Mouse (Mus musculus) hindbrain, embryonic 14.5 days (tissue): ENCODE data around the gene Gm5415. TPM values are rescaled to one million over a fixed set of nuclear protein-coding genes. Genes with fewer than 3 reads are reported as not detected.
"Not testable (repeated sequence)": the region's sequence is repeated elsewhere in the genome, so short reads cannot be mapped to it uniquely, and the experiment has no call there.

Experiments
- ATAC-seq: fragments of 200-750 bp; cut with Nextera tagmentation; 2 replicates; pipeline ENCODE4 v1.8.0; 2017; ENCODE audit warnings: moderate number of reproducible peaks, mild to moderate bottlenecking, moderate TSS enrichment, moderate library complexity; ENCODE audit not compliant: low FRiP score
- DNase-seq: peaks from one replicate; pipeline ENCODE4 v3.0.0-alpha.2; 2015; ENCODE audit warnings: low spot score
- H3K27ac ChIP-seq: fragments of 300-500 bp; sonication (generic); 2 replicates; pipeline ENCODE4 v1.5.1; 2014; ENCODE audit warnings: mild to moderate bottlenecking, moderate library complexity
- H3K27me3 ChIP-seq: fragments of 300-500 bp; sonication (generic); 2 replicates; pipeline ENCODE4 v1.6.1; 2014; ENCODE audit warnings: mild to moderate bottlenecking, low read length, mixed read lengths; ENCODE audit not compliant: control insufficient read depth, insufficient read depth
- H3K36me3 ChIP-seq: fragments of 300-500 bp; sonication (generic); replicated peaks from 2 replicates; pipeline ENCODE4 v1.6.1; 2014; ENCODE audit not compliant: control insufficient read depth, insufficient read depth
- H3K4me1 ChIP-seq: fragments of 300-500 bp; sonication (generic); replicated peaks from 2 replicates; pipeline ENCODE4 v1.6.1; 2014; ENCODE audit warnings: antibody characterized with exemption, low read length, mixed read lengths; ENCODE audit not compliant: control insufficient read depth, insufficient read depth
- H3K4me2 ChIP-seq: fragments of 300-500 bp; sonication (generic); replicated peaks from 2 replicates; pipeline ENCODE4 v1.6.1; 2014; ENCODE audit warnings: mild to moderate bottlenecking, moderate library complexity
- H3K4me3 ChIP-seq: fragments of 300-500 bp; sonication (generic); replicated peaks from 2 replicates; pipeline ENCODE4 v1.5.1; 2014; ENCODE audit warnings: mild to moderate bottlenecking, low read length
- H3K9ac ChIP-seq: fragments of 300-500 bp; sonication (generic); 2 replicates; pipeline ENCODE4 v1.6.1; 2014
- H3K9me3 ChIP-seq: fragments of 300-500 bp; sonication (generic); 2 replicates; pipeline ENCODE4 v1.6.1; 2016; ENCODE audit warnings: low read length; ENCODE audit not compliant: control insufficient read depth
- WGBS: fragments of 180-500 bp; shearing (Covaris S2); extraction: QIAGEN DNeasy Blood & Tissue Kit; methylation state at CpG from one replicate; pipeline ENCODE4 v1.1.7; 2014; 5-methylcytosine and 5-hydroxymethylcytosine counted together
- polyA plus RNA-seq: library from polyadenylated mRNA; unstranded; fragments of >200 nt; fragmentation: Nextera tagmentation; extraction: Ambion mirVana; gene quantifications from 2 replicates; pipeline ENCODE4 v1.2.1, GENCODE M21; 2014

Gene Gm5415
- polyA plus RNA-seq: 0.47 and 0.94 TPM in 2 replicates

DNA sequence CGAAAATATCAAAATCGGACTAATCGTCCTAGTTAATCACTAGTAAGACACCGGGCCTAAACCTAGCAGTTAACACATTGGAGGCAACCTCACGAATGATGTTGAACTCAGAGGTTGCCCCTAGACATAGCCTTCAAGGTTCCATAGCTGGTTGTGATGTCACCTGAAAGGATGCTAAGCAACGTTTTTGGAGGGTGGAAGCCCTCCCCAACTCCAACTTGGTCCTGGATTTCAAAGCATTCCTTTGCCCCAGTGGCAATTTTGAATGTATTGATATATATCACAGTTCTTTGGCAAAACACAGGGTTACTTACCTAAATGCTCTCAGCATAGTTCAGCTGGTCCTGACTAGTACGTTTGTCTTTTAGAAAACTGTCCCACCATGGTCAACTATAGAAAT is at the start of gene Gm5415:
Gm5415 (minus strand) TSS at position 101 of the 400 bp plus-strand sequence.
- H3K27ac ChIP-seq, H3K27me3 ChIP-seq, DNase-seq, H3K4me1 ChIP-seq, ATAC-seq, H3K4me3 ChIP-seq, H3K36me3 ChIP-seq, H3K9me3 ChIP-seq, H3K4me2 ChIP-seq, H3K9ac ChIP-seq: not testable (repeated sequence)
- 86% methylated on average over 2 of the region's 7 CpGs for WGBS

DNA sequence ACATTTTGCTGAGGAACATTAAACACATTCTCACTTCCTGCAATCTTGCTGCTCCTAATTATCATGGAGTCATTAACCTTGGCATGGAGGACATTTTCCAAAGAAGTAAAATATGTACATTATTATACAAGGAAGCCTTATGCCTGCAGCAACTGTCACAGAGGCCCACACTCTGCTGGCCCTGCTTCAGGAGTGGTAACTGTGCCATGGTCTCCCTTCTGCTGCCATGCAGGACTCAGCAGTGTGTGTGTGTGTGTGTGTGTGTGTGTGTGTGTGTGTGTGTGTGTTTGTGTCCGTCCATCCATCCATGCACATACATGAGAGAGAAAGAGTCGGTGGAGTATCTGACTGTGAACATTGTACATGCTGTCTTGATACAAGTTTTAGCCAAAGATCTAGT is 21.8 kb upstream of the Gm5415 start:
- H3K36me3 ChIP-seq: no peaks in the 10 kb centered on the region
- H3K9me3 ChIP-seq: no peaks in the 10 kb centered on the region
- no peak overlapping the region for H3K4me2 ChIP-seq
- H3K4me1 ChIP-seq: no peaks in the 10 kb centered on the region
- no peak for DNase-seq
- H3K27me3 ChIP-seq: no peaks in the 10 kb centered on the region
- no peak for ATAC-seq
- H3K27ac ChIP-seq: no peak overlapping the region
- H3K4me3 ChIP-seq: no peak overlapping the region
- WGBS: 91% methylated on average over 2 of the region's 2 CpGs
- H3K9ac ChIP-seq: no peak overlapping the region

- no peaks in the 10 kb centered on the region for H3K4me1 ChIP-seq
- peak; percentile 55; the same call in 1 of the 2 replicates for ATAC-seq
- WGBS: 48% methylated on average over 4 of the region's 4 CpGs
Measured at GRCm38 (mm10) chr1:32553925-32554324, 6.8 kb upstream of the Gm5415 start.

DNA sequence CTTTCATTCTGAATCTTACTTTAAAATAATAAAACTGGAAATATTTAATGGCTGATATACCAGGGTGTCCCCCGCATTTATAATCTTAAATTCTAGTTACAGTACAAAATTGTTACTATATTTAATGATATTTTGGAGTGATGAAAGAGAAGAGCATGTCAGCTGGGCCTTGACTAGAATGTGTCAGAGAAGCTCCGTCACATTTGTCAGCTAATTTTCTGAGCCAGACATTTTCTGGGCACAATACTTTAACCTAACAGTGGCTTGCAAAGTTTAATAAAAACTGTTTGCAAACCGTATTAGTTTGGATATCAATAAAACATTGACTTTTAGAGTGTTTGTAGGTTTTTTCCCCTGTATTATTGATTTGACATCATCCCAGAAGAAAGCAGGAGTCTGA is 6.4 kb upstream of the Gm5415 start:
- H3K27ac ChIP-seq: no peak overlapping the region
- 84% methylated on average over 3 of the region's 3 CpGs for WGBS
- no peak overlapping the region for H3K9ac ChIP-seq
- H3K27me3 ChIP-seq: no peaks in the 10 kb centered on the region
- no peak overlapping the region for H3K4me2 ChIP-seq
- no peaks in the 10 kb centered on the region for H3K9me3 ChIP-seq
- ATAC-seq (no peak), DNase-seq (no peak)
- no peak overlapping the region for H3K4me3 ChIP-seq
- H3K36me3 ChIP-seq: no peaks in the 10 kb centered on the region
- H3K4me1 ChIP-seq: no peaks in the 10 kb centered on the region

More at GRCm38 (mm10) chr1:32553925-32554324, 6.8 kb upstream of the Gm5415 start:
- Histone ChIP-seq H3K36me3 (no peaks in the 10 kb centered on the region), H3K9ac (no peak overlapping the region), H3K4me3 (no peak overlapping the region), H3K27me3 (no peaks in the 10 kb centered on the region), H3K27ac (no peak overlapping the region), H3K9me3 (no peaks in the 10 kb centered on the region), H3K4me2 (no peak overlapping the region)
- peak; percentile 32 for DNase-seq

- WGBS: 91% methylated on average over 6 of the region's 6 CpGs
- no peak for DNase-seq
- Histone ChIP-seq H3K27ac (no peak overlapping the region), H3K9me3 (no peaks in the 10 kb centered on the region), H3K36me3 (no peaks in the 10 kb centered on the region), H3K27me3 (no peaks in the 10 kb centered on the region), H3K9ac (no peak overlapping the region), H3K4me3 (no peak overlapping the region), H3K4me1 (no peaks in the 10 kb centered on the region), H3K4me2 (no peak overlapping the region)
- no peak for ATAC-seq
Measured at GRCm38 (mm10) chr1:32503381-32503780, 43.7 kb downstream of the Gm5415 start.
